Mouse (Mus musculus) 3T3-L1 (cell line): ENCODE measurements at regions not wholly inside any gene's neighbourhood (a gene's known extent, or its start where the extent isn't known, plus 50 kb on each side); places are given as distances from the start of the nearest gene placed in this dataset.

Experiments
- DNase-seq: peaks from one replicate; pipeline ENCODE4 v3.0.0-alpha.2; 2015; ENCODE audit warnings: low read depth, low spot score

DNA sequence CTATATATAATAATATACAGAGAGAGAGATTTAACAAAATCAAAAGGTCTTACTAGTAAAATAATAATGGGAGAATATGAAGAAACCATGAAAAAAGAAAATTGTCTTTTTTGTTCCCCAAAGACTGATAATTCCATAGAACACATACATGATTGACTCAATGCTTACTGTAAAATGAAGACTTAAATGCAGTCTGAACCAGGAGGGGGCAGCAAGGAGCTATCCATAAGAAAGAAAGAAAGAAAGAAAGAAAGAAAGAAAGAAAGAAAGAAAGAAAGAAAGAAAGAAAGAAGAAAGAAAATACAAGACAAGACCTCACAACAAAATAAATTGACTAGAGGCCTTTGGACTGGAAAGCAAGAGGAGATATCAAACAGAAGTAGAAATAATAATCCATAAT lies 868.8 kb upstream of the Acvr2a start:
- peak; percentile 54 for DNase-seq

- no peak for DNase-seq
These were observed 822.8 kb upstream of the Acvr2a start for GRCm38 (mm10) chr2:47991132-47991531.

GRCm38 (mm10) chr2:47994185-47994584 lies 819.7 kb upstream of the Acvr2a start:
- no peak for DNase-seq

GRCm38 (mm10) chr2:48001230-48001629 lies 812.7 kb upstream of the Acvr2a start:
- DNase-seq = no peak

GRCm38 (mm10) chr2:48001800-48002507 lies 812.0 kb upstream of the Acvr2a start:
- DNase-seq = peak; percentile 86

DNA sequence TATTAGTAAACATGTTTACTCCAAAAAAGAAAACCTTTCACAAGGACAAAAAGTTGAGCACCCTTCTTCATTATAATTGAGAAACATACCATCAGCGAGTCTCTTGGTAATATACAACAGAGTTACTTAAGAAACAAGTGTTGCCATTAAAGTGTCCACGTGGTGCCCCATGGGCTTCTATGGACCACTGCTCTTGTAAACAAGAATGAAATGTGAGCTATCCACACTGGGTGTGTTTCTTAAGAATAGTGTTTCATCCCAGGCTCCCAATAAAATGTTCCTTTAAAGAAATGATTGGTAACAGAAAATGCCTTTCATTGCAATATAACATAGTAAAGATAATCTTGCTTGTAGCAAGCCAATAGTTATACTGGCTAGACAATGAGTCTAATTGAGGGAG lies 803.6 kb upstream of the Acvr2a start:
- no peak for DNase-seq

DNA sequence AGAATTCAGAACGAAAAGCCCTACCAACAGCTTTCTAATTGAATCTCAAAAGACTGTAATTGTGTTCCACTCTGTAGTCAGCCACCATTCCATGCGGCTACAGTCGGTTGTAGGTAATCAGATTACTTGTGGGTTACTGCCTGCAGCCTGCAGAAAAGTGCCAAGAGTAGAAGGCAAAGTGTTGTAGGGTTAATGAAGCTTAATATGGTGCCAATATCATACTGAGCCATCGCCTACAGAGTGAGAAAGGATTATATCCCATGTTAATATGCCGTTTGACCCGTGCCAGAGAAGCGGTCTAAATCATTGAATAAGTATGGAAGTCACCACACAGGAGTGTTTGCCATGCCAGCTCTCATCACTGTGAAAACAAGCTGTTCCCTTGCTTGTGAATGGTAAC lies 786.4 kb upstream of the Acvr2a start:
- DNase-seq = no peak

- no peak for DNase-seq
These were observed 752.5 kb upstream of the Acvr2a start for GRCm38 (mm10) chr2:48061375-48061774.

GRCm38 (mm10) chr2:48063436-48063835 lies 750.5 kb upstream of the Acvr2a start:
- DNase-seq = no peak

- DNase-seq = no peak
These were observed 748.7 kb upstream of the Acvr2a start for GRCm38 (mm10) chr2:48065162-48065561.

DNA sequence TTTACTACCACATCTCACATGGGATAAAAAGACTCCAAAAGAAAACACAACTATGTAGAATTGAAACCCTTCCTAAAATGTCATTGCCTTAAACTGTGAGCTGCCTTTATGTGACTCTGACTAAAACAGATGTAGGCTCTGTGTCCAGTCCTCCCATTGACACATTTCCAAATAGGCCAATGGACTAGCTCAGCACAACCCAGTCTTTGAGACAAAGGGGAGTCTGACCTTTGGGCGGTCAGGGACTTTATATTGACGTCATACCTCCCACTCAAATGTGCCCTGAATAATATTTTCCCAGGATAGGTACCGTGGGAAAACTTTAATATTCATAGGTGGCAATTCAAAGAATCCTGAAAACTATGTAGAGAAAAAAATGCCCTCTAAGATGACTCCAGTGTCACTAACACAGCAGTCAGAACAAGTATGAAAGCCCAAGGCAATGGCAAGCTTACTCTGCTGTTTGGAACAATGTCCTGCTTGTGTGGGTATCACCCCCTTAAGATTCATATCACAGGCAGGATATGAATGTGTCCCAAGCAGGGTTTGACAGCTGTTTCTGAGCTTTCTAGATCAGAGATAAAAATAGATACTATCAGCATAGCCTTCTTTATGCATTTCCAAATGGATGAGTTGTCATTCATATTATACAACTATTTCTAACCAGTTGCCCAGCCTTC lies 731.6 kb upstream of the Acvr2a start:
- no peak for DNase-seq

GRCm38 (mm10) chr2:48098287-48098686 lies 715.6 kb upstream of the Acvr2a start:
- DNase-seq = no peak

- DNase-seq = no peak
These were observed 714.9 kb upstream of the Acvr2a start for GRCm38 (mm10) chr2:48098931-48099531.

DNA sequence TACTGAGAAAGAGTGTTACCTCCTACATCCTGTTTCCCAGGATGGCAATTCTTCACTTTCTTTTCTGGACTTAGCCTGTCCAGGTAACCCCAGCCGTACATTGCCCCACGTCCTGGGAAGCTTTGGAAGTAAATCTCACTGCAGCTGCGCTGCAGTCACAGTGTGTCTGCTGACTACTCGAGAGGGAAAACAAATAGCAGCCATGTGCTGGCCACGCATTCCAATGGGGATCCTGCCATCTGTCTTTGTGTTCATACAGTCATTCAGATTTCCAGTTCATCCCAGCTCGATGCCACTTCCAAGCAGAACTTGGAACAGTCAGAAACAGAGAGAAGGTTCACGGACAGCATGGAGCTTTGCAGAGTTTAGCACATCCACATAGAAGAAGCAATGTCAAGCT lies 690.2 kb upstream of the Acvr2a start:
- DNase-seq = no peak

DNA sequence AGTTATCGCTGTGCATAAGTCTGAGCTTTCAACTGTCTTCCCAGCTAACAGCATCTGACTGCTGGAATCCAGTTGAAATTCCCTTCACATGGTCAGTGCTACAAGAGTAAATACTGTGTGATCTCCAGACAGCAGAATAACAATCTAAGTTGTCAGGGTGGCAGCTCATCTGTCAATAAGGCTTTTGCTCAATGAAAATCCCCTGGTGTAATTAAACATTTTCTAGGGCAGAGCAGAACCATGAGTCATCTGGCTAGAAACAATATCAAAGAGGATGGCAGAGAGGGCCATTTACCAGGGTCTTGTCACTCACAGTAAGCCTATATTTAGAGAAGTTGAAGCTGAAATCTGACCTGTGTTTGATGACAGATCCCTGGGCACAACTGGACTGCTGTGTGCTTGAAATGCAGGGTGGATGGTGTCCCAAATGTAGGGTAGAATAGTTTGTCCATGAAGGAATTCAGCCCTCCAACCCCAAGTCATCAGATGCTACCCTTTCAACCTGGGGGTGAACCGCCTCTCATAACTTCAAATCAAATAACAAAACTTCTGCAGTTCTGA lies 675.8 kb upstream of the Acvr2a start:
- no peak for DNase-seq

DNA sequence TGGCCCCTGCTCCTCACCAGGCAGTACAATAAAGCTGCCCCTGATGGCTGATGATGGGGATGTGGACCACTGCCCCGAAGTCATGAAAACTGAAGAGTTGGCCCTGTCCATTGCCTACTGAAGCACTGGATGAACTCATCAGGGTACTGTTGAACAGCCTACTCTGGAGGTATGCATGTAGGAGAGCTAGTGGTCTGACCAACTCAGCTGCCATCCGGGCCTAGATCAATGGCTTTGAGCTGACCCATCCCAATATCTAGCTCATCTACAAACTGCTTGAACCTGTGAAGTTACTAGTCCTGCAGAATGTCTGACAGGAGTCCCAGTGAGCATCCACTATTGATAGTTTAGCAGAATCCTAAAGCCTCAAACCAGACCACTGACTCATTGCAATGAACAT lies 672.6 kb upstream of the Acvr2a start:
- no peak for DNase-seq

GRCm38 (mm10) chr2:48154706-48155105 lies 659.2 kb upstream of the Acvr2a start:
- no peak for DNase-seq

- peak; percentile 49 for DNase-seq
These were observed 641.3 kb upstream of the Acvr2a start for GRCm38 (mm10) chr2:48172626-48173025.

GRCm38 (mm10) chr2:48186161-48186560 lies 627.7 kb upstream of the Acvr2a start:
- DNase-seq = no peak

GRCm38 (mm10) chr2:48186609-48187008 lies 627.3 kb upstream of the Acvr2a start:
- DNase-seq = peak; percentile 44

DNA sequence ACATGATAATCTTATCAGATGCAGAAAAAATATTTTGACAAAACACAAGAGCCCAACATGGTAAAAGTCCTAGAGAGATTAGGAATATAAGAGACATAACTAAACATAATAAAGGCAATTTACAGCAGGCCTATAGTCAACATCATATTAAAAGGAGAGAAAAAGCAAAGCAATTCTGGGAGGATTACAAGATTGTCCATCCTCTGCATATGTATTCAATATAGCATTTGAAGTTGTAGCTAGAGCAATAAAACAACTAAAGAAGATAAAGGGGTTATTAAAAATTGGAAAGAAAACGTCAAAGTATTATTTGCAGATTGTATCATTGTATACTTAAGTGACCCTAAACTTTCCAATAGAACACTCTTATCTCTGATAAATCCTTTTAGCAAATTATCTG lies 602.1 kb upstream of the Acvr2a start:
- DNase-seq = no peak

DNA sequence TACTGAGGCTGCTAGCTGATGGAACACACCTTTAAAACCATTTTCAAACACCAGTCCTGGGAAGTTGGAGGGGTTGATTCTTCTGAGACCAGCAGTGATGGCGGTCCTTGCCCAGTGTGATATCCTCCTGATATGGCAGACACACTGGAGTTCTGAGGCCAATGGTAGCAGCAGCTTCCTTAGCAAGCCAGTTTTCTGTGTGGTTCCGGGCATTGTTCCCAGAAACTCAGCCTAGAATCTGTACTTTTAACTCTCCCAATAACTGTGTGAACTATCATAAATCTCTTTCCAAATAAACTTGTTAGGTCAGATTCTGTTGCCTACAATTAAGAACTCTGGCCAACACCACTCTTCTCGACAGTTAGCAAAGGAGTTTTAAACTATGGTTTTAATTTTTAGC lies 593.1 kb upstream of the Acvr2a start:
- DNase-seq = peak; percentile 52
